Mouse (Mus musculus): ENCODE data around the gene Triobp. TPM values are rescaled to one million over a fixed set of nuclear protein-coding genes. Genes with fewer than 3 reads are reported as not detected.

Gene Triobp
- polyA plus RNA-seq, 1 experiment: 56.3 TPM

GRCm38 (mm10) chr15:78912040-78912439 lies 35.5 kb upstream of the Triobp start:
- TF ChIP-seq POLR2A (IDR thresholded peaks at IDR 0.05; ENCODE audit: borderline replicate concordance, extremely low read depth, low read depth, low read length) (no peak), CTCF (IDR thresholded peaks at IDR 0.05; ENCODE audit: insufficient read depth, low read length) (peak; percentile 32; the same call in 1 of the 2 replicates)
- WGBS: 38% methylated on average over 9 of the region's 9 CpGs
- DNase-seq: no peak
- no peaks in the 10 kb centered on the region; the same call in 1 of the 2 replicates for H3K4me1 ChIP-seq (ENCODE audit: control insufficient read depth, insufficient read depth, low read length)
- no peak overlapping the region for H3K4me3 ChIP-seq (replicated peaks; ENCODE audit: extremely low read depth, low read depth, low read length)

DNA sequence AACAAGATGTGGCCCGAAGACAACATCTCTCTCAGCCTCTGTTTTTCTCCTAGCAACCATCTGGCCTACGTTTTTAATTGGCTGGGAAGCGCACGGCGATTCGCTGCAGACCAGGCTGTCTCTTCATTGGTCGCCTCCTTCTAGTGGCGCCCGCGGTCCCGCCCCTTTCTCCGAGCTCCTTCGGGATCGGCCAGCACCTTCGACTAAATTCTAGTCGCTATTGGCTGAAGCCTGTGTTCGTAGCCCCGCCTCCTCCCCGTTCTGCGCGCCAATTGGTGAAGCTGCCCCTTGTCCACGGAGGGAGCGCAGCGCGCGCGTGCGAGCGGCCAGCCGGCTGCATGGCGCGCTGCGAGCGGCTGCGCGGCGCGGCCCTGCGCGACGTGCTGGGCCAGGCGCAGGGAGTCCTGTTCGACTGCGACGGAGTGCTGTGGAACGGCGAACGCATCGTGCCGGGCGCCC lies 33.9 kb upstream of the Triobp start, which contains the start of gene Pdxp:
TSS of gene Pdxp (plus strand) at position 288 of the 459 bp plus-strand sequence.
- TF ChIP-seq CTCF (IDR thresholded peaks at IDR 0.05; ENCODE audit: insufficient read depth, low read length): no peak
- TF ChIP-seq POLR2A (IDR thresholded peaks at IDR 0.05; ENCODE audit: borderline replicate concordance, extremely low read depth, low read depth, low read length): peak; percentile 23; the same call in 1 of the 2 replicates
- peak; percentile 74 for DNase-seq
- WGBS: under 1% methylated on average over 51 of the region's 51 CpGs

GRCm38 (mm10) chr15:78914091-78914822 lies 33.3 kb upstream of the Triobp start:
- DNase-seq: peak; percentile 18
- H3K4me3 ChIP-seq (replicated peaks; ENCODE audit: extremely low read depth, low read depth, low read length): peak overlapping the region; percentile 36
- no peak for TF ChIP-seq CTCF (IDR thresholded peaks at IDR 0.05; ENCODE audit: insufficient read depth, low read length)
- no peak for TF ChIP-seq POLR2A (IDR thresholded peaks at IDR 0.05; ENCODE audit: borderline replicate concordance, extremely low read depth, low read depth, low read length)

More for the DNA sequence above, 33.9 kb upstream of the Triobp start, which contains the start of gene Pdxp:
- H3K4me1 ChIP-seq (ENCODE audit: control insufficient read depth, insufficient read depth, low read length): no peaks in the 10 kb centered on the region; the same call in 1 of the 2 replicates
- H3K4me3 ChIP-seq (replicated peaks; ENCODE audit: extremely low read depth, low read depth, low read length): peak within 1 kb of the TSS; percentile 36

DNA sequence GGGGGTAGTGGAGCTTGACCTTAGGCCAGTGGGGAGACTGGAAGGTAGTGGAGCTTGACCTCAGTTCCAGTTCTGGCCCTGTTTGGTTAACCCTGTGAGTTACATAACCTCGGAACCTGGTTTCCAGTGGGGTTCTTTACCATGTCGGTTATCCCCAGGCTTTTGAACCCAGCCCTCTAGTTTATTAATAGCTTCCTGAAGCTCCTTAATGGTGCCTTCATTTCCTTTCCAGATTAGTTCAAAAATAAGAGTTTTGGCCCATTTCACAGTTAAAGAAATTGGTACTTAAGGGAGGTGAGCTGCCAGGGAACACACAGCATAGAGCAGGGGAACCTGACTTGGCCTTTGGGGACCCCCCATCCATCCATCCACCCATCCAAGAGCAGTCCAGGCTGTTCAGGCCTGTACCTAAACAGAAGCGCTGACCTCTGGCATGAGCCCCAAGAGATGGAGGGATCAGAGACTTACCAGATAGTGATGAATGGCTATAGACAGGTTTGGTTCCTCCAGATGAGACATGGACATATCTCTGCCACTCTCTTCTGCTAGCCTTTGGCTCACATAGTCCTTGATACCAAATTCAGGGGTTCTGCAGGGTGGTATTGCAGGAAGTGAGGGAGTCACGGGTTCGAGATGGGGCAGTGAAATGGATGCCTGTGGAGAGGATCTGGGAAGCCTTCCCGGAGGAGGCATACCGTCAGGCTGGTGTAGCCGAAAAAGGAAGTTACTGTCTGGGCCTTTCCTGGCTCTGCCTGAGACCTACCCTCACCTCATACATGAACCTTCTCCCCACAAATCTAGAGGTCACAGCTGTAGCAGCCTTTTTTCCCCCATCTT lies 32.5 kb upstream of the Triobp start:
- Histone ChIP-seq H3K4me3 (replicated peaks; ENCODE audit: extremely low read depth, low read depth, low read length) (no peak overlapping the region), H3K4me1 (ENCODE audit: control insufficient read depth, insufficient read depth, low read length) (no peaks in the 10 kb centered on the region; the same call in 1 of the 2 replicates)
- no peak for TF ChIP-seq CTCF (IDR thresholded peaks at IDR 0.05; ENCODE audit: insufficient read depth, low read length)
- no peak for TF ChIP-seq POLR2A (IDR thresholded peaks at IDR 0.05; ENCODE audit: borderline replicate concordance, extremely low read depth, low read depth, low read length)
- 55% methylated on average over 8 of the region's 8 CpGs for WGBS
- no peak for DNase-seq

More at GRCm38 (mm10) chr15:78914091-78914822, 33.3 kb upstream of the Triobp start:
- no peaks in the 10 kb centered on the region; the same call in 1 of the 2 replicates for H3K4me1 ChIP-seq (ENCODE audit: control insufficient read depth, insufficient read depth, low read length)
- 2% methylated on average over 83 of the region's 87 CpGs for WGBS

DNA sequence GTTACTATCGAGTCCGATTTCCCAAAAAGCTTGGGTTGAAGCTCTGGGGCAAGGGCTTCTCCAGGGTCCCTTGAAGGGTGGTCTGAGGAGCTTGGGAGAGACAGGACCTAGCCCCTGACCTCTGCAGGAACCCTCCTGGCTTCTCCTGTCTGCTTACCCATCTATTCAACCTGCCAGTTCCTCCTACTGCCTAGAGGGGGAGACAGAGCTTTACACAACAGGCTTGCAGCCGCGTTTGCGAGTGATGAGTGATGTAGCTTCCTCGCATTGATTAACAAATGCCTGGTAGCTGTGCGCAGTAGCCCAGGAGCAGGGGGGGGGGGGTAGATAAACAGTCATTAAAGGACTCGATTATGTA lies 31.9 kb upstream of the Triobp start:
- DNase-seq: peak; percentile 51
- TF ChIP-seq CTCF (IDR thresholded peaks at IDR 0.05; ENCODE audit: insufficient read depth, low read length) (peak; percentile 99), POLR2A (IDR thresholded peaks at IDR 0.05; ENCODE audit: borderline replicate concordance, extremely low read depth, low read depth, low read length) (no peak)
- H3K4me1 ChIP-seq (ENCODE audit: control insufficient read depth, insufficient read depth, low read length): no peaks in the 10 kb centered on the region; the same call in 1 of the 2 replicates
- no peak overlapping the region for H3K4me3 ChIP-seq (replicated peaks; ENCODE audit: extremely low read depth, low read depth, low read length)
- WGBS: 5% methylated on average over 8 of the region's 8 CpGs

DNA sequence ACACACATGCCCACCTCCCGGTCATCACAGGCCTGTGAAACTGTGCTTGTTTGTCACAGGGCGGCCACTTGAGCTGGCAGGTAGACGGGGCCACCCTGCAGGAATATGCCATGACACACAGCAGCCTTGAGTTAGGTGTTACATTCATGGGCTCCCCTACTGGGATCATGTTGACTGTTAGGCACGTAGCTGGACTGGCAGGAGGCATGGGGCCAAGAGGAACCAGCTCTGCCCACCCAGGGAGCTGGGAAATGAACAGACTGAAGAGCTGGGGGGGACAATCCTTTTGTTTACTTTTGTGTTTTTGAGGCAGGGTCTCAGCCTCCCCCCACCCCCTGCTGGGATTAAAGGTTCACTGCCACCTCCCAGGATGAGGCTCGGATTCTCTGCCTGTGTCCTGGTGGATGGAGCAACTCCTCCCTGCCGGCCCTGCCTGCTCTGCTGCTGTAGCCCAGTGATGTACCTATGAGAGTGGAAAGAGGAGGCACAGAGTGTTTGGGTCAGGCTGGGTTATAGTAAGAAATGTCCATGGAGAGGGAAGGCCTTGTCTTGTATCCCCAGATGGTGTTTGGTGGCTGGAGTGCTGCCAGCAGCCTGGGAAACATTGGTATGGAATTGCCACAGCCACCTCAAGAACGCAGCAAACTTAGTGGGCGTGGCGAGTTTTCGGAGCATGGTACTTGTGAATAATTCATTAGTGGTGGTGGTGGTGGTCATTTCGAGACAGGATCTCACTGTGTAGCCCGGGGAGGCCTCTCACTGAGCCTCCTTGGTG lies 31.3 kb upstream of the Triobp start:
- DNase-seq: no peak
- Histone ChIP-seq H3K4me3 (replicated peaks; ENCODE audit: extremely low read depth, low read depth, low read length) (no peak overlapping the region), H3K4me1 (ENCODE audit: control insufficient read depth, insufficient read depth, low read length) (no peaks in the 10 kb centered on the region; the same call in 1 of the 2 replicates)
- 72% methylated on average over 12 of the region's 12 CpGs for WGBS
- TF ChIP-seq CTCF (IDR thresholded peaks at IDR 0.05; ENCODE audit: insufficient read depth, low read length) (no peak), POLR2A (IDR thresholded peaks at IDR 0.05; ENCODE audit: borderline replicate concordance, extremely low read depth, low read depth, low read length) (no peak)

- DNase-seq: no peak
- WGBS: 95% methylated on average over 23 of the region's 23 CpGs
- Histone ChIP-seq H3K4me3 (replicated peaks; ENCODE audit: extremely low read depth, low read depth, low read length) (no peak overlapping the region), H3K4me1 (ENCODE audit: control insufficient read depth, insufficient read depth, low read length) (no peaks in the 10 kb centered on the region; the same call in 1 of the 2 replicates)
- TF ChIP-seq POLR2A (IDR thresholded peaks at IDR 0.05; ENCODE audit: borderline replicate concordance, extremely low read depth, low read depth, low read length) (no peak), CTCF (IDR thresholded peaks at IDR 0.05; ENCODE audit: insufficient read depth, low read length) (no peak)
Observed at GRCm38 (mm10) chr15:78918126-78918525, 29.4 kb upstream of the Triobp start.

GRCm38 (mm10) chr15:78919914-78920313 lies 27.6 kb upstream of the Triobp start:
- Histone ChIP-seq H3K4me1 (ENCODE audit: control insufficient read depth, insufficient read depth, low read length) (no peaks in the 10 kb centered on the region), H3K4me3 (replicated peaks; ENCODE audit: extremely low read depth, low read depth, low read length) (no peak overlapping the region)
- no peak for DNase-seq
- WGBS: 79% methylated on average over 12 of the region's 12 CpGs
- TF ChIP-seq CTCF (IDR thresholded peaks at IDR 0.05; ENCODE audit: insufficient read depth, low read length): no peak
- no peak for TF ChIP-seq POLR2A (IDR thresholded peaks at IDR 0.05; ENCODE audit: borderline replicate concordance, extremely low read depth, low read depth, low read length)
